Mouse (Mus musculus) gastrocnemius, postnatal 4 days (tissue): ENCODE measurements around the gene Atp6v1g1. TPM values are rescaled to one million over a fixed set of nuclear protein-coding genes. Genes with fewer than 3 reads are reported as not detected.

Experiments used
- DNase-seq, 2 experiments: peaks; one replicate each; pipeline ENCODE4 v3.0.0; 2021 to 2022; ENCODE audit warnings: low spot score in 2 of 2, mixed read lengths in 2 of 2
- total RNA-seq, 2 experiments: library from RNA; stranded (reverse); gene quantifications; 2 replicates each; pipeline ENCODE4 v1.2.3; 2021

Gene Atp6v1g1
- total RNA-seq, 2 experiments from 2014 or later: 224 to 226 TPM

DNA sequence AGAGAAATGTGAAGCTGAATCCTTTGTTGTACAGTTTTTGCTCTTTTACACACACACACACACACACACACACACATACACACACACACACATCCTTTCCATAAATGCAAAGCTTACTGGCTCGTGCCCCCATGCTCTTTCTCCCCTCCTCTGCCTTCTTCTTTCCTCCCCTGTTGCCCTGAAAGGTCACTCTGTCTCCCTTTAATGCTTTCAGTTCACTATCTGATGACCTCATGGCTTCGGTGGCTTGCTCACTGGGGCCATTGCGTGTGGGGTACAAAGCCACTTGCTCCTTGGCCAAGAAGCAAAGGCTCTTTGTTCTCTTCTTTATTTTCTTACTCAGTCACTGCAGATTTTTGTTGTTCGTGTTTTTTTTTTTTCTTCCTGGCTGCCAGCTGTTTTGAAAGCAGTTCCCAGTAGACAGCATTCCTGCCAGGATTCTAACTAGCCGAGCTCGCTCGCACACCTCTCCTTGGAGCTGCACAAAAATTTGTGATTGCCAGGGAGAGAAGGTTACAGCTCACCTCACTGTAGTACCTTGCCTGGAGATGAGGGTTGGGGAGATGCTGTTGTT lies 25.7 kb downstream of the Atp6v1g1 start:
- no peak for DNase-seq

DNA sequence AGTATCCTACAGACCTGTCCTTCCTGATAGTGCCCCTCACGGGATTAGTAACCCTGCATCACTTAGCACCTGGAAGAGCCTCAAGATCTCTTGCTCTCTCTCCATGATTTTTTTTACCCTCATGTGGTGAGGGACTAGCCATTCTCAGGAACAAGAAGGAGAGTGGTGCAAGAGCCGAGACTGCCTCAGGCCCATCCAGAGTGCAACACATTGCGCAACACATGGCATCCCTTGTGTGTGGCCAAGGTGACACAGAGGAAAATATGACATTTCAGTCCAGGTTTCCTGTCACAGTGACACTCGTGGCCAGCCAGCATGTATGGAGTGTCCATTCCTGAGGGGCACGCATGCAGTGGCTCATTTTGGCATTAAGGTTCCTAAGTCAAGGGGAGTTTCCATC lies 28.0 kb downstream of the Atp6v1g1 start:
- DNase-seq: no peak

DNA sequence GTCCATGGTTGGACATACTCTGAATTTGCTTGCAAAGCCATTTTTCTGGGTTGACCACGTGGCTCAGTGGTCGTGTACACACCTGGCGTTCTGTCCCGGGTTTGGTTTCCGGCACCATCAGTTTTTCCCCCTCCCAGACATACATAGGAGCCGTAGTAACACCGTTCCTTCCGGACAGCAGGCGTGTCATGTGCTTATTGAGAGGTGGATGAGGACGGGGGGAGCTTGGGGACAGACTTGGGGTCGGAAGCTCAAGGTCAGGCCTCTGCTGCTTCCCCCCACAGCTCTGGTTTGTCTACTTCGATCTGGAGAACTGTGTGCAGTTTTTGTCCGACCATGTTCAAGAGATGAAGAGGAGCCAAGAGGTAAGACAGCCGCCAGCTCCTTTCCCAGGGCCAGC lies 35.1 kb downstream of the Atp6v1g1 start:
- DNase-seq: no peak

DNA sequence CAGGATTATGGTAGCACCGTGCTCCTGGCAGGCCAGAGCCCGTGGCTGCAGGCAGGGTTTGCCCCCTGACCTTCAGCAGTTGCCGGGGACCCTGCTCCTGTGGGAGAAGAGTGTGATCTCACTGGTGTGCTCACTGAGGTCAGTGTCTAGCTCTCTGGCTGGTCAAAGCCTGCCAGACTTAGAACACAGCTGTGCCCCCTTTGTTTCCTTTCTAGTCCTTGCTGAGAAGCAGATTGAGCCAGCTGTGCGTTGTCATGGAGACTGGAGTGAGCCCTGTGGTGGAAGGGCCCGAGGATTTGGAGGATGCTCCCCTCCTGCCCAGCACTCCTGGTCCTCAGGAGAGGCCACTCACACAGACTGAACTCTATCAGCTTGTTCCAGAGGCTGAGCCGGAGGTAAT lies 35.5 kb downstream of the Atp6v1g1 start:
- no peak for DNase-seq

DNA sequence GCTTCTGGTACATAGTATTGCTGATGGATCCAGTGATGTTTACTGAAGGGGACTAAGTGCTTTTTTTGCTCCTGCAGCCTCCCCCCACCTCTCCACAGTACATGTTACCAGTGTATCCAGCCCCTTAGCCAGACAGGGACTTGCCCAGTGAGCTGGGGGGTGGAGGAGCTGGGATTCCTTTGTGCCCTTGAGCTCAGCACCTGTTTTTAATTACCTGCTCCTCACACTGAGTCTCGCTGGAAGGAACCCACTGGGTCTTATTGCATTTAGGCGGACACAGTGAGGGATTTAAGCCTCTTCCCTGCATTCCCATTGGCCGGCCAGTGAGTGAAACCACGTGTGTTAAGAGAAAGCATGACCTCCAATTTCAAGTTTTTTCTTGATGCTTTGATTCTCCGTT lies 38.0 kb downstream of the Atp6v1g1 start:
- no peak for DNase-seq

DNA sequence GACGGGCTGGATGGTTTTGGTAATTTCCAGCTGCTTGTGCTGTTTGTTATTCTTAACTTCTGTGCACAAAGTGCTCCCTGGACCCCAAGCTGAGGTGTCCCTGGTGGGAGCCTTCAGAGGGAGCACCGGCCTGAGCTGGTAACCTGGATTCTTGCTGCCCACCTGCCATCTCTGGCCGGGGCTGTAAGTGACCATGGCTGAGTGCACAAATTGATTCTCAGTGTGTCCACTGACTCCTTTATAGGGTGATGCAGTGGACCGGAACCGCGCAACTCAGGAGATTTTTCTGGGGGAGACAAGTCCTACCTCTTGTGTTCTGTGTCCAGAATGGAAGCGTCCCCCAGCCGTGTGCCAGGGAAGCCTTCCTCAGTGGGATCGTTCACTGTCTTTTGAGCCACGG lies 40.6 kb downstream of the Atp6v1g1 start:
- no peak for DNase-seq

DNA sequence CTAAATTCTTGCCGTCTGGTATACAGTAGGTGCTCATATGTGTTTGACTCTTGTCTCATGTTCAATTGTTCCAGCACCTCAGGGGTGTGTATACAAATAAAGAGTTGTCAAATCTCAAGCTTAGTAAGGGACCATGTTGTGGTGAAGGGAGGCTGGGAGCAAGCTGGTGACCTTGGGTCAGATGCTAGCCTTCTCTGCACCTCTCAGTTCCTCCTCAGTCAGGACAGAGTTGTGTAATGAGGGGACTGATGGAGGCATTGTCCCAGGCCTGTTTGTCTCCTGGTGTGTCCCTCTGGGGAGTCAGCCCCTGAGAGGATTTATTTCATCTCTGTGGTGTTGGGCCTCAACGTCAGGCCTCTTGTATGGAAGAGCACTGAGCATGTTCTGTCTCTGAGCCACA lies 41.7 kb downstream of the Atp6v1g1 start:
- DNase-seq: no peak

DNA sequence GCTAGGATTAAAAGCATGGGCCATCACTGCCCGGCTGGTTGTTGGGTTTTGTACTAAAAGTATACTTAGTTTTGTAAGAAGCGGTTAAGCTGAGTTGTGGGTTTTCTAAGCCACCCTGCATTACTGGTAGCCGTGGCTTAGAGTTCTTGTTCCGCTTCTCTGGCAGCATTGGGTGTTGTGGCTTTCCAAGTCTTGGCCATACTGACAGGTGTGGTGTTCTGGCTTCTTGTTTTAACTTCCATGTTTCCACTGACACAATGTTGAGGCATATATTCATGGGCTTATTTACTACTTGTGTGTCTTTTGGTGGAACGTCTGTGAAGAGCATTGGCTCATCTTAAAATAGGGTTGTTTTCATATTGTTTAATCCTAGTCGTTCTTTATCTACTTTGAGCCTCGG lies 45.4 kb downstream of the Atp6v1g1 start:
- DNase-seq: no peak

DNA sequence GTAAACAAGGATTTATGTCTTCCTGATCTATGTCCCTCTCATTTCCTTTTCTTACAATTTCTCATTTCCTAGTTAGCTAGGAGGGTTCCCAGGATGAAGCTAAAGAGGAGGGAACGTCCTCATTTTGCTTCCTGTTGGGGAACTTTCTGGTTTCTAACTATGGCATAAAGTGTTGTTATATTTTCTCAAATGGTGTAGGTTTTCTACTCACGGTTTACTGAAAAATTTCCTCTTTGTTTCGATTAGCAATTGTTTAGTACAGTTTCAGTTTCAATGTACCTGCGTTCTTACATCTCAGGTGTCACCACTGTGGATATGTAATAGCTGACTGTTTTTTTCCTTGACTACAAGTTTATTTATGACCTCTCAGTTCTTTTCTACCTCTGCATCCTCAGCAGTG lies 46.0 kb downstream of the Atp6v1g1 start:
- no peak for DNase-seq

DNA sequence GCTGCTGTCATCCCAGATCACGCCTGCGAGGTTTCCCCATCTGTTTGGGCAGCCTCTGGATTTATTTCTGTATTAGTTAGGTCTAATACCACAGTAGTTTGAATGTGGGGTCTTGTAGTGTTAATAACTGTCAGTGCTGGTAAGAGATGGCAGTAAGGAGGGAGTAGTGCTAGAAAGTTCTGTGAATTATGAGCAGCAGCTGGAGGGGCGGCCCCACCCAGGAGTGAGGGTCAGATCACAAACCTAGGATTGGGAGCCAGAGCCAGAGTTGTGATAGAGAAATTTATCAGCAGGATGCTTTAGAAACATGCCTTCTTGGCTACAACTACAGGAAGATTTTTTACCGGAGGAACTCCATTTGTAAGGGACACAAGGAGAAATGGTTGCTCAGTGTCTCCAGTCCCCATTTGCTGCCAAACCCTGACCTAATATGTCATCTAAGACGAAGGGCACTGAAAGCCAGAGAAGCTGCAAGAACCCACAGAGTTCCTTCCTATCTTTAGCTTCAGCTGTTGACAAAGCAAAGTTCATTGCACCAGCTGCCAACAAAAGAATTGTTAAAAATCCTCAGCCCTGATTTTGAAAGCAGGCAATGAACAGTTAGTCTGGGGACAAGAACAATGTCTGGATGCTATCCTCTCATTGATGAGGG lies 50.0 kb downstream of the Atp6v1g1 start:
- no peak for DNase-seq

DNA sequence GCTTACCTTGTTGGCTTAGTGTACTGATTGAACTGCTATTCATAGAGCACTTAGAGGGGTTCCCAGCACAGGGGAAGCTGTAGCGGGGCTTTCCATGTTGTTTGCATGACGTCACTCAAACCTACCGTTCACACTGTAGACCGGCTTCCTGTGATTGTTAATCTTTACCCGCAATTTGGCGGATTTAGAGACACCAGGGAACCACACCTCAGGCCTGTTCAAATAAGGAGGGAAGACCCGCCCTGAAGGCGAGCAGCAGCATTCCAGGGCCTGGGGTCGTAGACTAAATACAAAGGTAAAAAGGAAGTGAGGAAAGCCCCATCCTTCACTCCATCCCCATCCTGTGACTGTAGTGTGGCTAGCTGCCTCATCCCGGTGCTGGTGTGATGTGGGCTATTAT lies 50.7 kb downstream of the Atp6v1g1 start:
- no peak for DNase-seq

DNA sequence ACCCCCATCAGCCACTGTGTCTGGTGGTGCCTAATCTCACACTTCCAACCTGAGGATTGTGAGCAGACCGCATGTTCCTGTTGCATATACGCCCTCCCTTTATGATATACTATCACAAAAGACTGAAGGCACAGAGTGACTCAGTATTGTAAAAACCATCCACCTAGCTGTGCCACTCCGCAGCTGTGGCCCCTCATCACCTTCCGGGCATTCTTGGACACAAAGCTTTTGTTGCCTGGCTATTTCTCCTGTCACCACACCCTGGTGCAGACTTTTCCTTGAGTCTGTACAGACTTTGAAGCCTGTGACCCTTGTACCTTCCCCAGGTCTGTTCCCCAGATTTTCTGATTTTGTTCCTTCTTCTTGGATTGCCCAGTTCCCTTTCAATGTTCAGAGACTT lies 51.4 kb downstream of the Atp6v1g1 start:
- no peak for DNase-seq

Other genes starting within 250 kb of the Atp6v1g1 start
- 1 to 10 TPM; 1.9 to 4.2 TPM for gene Orm1, start 200.2 kb upstream of the Atp6v1g1 start, total RNA-seq
- gene Orm3, start 188.6 kb upstream of the Atp6v1g1 start, total RNA-seq: not detected
- not detected for gene Orm2, start 182.3 kb upstream of the Atp6v1g1 start, total RNA-seq
- gene Akna, start 141.4 kb upstream of the Atp6v1g1 start, total RNA-seq: 1 to 10 TPM; 6.2 to 6.5 TPM
- gene Whrn, start 48.8 kb upstream of the Atp6v1g1 start, total RNA-seq: 1 to 10 TPM; 4.3 to 5.3 TPM
- gene Tmem268, start 14.0 kb downstream of the Atp6v1g1 start, total RNA-seq: 1 to 10 TPM; 7.0 TPM
- not detected for gene Gm11213, start 60.5 kb downstream of the Atp6v1g1 start, total RNA-seq
- not detected for gene Tex48, start 77.7 kb downstream of the Atp6v1g1 start, total RNA-seq
- not detected for gene Gm11214, start 118.6 kb downstream of the Atp6v1g1 start, total RNA-seq
- gene Tnfsf15, start 200.3 kb downstream of the Atp6v1g1 start, total RNA-seq: not detected